Mouse (Mus musculus): ENCODE results near the gene Galntl6. TPM values are rescaled to one million over a fixed set of nuclear protein-coding genes. Genes with fewer than 3 reads are reported as not detected.

Gene Galntl6
- total RNA-seq, 1 experiment: 0.09 TPM

GRCm38 (mm10) chr8:58084931-58085330, 827.5 kb downstream of the Galntl6 start:
- TF ChIP-seq HCFC1 (IDR thresholded peaks at IDR 0.05; ENCODE audit: borderline replicate concordance, insufficient read depth, low read length) (no peak), ZC3H11A (IDR thresholded peaks at IDR 0.05; ENCODE audit: borderline replicate concordance, low read depth, low read length) (no peak), CHD2 (IDR thresholded peaks at IDR 0.05; ENCODE audit: low read depth, low read length) (no peak), ZNF384 (IDR thresholded peaks at IDR 0.05; ENCODE audit: low read depth, low read length) (no peak), MAFK (IDR thresholded peaks at IDR 0.05; ENCODE audit: insufficient read depth, low read depth, low read length) (no peak)
- Histone ChIP-seq H3K36me3 (ENCODE audit: control insufficient read depth, insufficient read depth, low read length, poor library complexity, severe bottlenecking) (no peaks in the 10 kb centered on the region), H3K4me1 (ENCODE audit: control insufficient read depth in 2 of 2, insufficient read depth in 2 of 2, low read length in 2 of 2, poor library complexity in 1 of 2) (no peaks in the 10 kb centered on the region), H3K27ac (ENCODE audit: insufficient read depth, low read depth, low read length, poor library complexity, severe bottlenecking) (no peak overlapping the region), H3K9me3 (ENCODE audit: control insufficient read depth, insufficient read depth, low read depth, low read length) (no peaks in the 10 kb centered on the region), H3K4me3 (ENCODE audit: insufficient read depth in 1 of 2, low read depth in 1 of 2, low read length in 2 of 2, poor library complexity in 1 of 2, severe bottlenecking in 1 of 2) (no peak overlapping the region), H3K9ac (ENCODE audit: insufficient read depth, low read depth, low read length, poor library complexity, severe bottlenecking) (no peak overlapping the region)
- in situ Hi-C loops (cut with MboI; ENCODE audit: low sequenced_read_pairs in 2 of 2, unreplicated experiment in 2 of 2): no loop called here
- no peak for DNase-seq (ENCODE audit: low read depth, low spot score)

- in situ Hi-C loops (cut with MboI; ENCODE audit: low sequenced_read_pairs in 2 of 2, unreplicated experiment in 2 of 2): no loop called here
- Histone ChIP-seq H3K9me3 (ENCODE audit: control insufficient read depth, insufficient read depth, low read depth, low read length) (no peaks in the 10 kb centered on the region), H3K4me3 (ENCODE audit: insufficient read depth in 1 of 2, low read depth in 1 of 2, low read length in 2 of 2, poor library complexity in 1 of 2, severe bottlenecking in 1 of 2) (no peak overlapping the region), H3K9ac (ENCODE audit: insufficient read depth, low read depth, low read length, poor library complexity, severe bottlenecking) (no peak overlapping the region), H3K27ac (ENCODE audit: insufficient read depth, low read depth, low read length, poor library complexity, severe bottlenecking) (no peak overlapping the region), H3K4me1 (ENCODE audit: control insufficient read depth in 2 of 2, insufficient read depth in 2 of 2, low read length in 2 of 2, poor library complexity in 1 of 2) (no peaks in the 10 kb centered on the region), H3K36me3 (ENCODE audit: control insufficient read depth, insufficient read depth, low read length, poor library complexity, severe bottlenecking) (no peaks in the 10 kb centered on the region)
- DNase-seq (ENCODE audit: low read depth, low spot score): no peak
- TF ChIP-seq CHD2 (IDR thresholded peaks at IDR 0.05; ENCODE audit: low read depth, low read length): no peak
- no peak for TF ChIP-seq ZNF384 (IDR thresholded peaks at IDR 0.05; ENCODE audit: low read depth, low read length)
- TF ChIP-seq HCFC1 (IDR thresholded peaks at IDR 0.05; ENCODE audit: borderline replicate concordance, insufficient read depth, low read length): no peak
- no peak for TF ChIP-seq ZC3H11A (IDR thresholded peaks at IDR 0.05; ENCODE audit: borderline replicate concordance, low read depth, low read length)
- no peak for TF ChIP-seq MAFK (IDR thresholded peaks at IDR 0.05; ENCODE audit: insufficient read depth, low read depth, low read length)
Measured at GRCm38 (mm10) chr8:58081715-58082114, 830.7 kb downstream of the Galntl6 start.

DNA sequence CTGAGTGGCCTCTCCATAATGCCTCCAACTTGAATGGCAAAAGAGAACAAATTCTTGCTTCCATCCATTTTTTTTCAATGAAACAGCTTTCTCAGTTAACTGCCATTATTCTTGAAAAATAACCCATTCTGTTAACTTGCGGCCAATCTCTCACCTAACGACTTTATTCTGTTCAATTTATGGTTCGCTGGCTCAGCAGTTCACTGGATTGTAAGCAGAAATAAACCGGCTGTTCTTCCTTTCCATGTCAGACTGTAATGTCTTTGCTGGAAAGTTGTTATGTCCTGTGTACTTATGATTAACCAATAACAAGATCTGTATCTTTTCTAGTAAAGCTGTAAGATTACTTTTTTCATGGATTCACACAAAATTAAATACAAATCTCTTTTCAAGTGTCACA, 837.8 kb downstream of the Galntl6 start:
- Histone ChIP-seq H3K36me3 (ENCODE audit: control insufficient read depth, insufficient read depth, low read length, poor library complexity, severe bottlenecking) (no peaks in the 10 kb centered on the region), H3K4me1 (ENCODE audit: control insufficient read depth in 2 of 2, insufficient read depth in 2 of 2, low read length in 2 of 2, poor library complexity in 1 of 2) (no peaks in the 10 kb centered on the region), H3K27ac (ENCODE audit: insufficient read depth, low read depth, low read length, poor library complexity, severe bottlenecking) (no peak overlapping the region), H3K4me3 (ENCODE audit: insufficient read depth in 1 of 2, low read depth in 1 of 2, low read length in 2 of 2, poor library complexity in 1 of 2, severe bottlenecking in 1 of 2) (no peak overlapping the region), H3K9me3 (ENCODE audit: control insufficient read depth, insufficient read depth, low read depth, low read length) (no peaks in the 10 kb centered on the region), H3K9ac (ENCODE audit: insufficient read depth, low read depth, low read length, poor library complexity, severe bottlenecking) (no peak overlapping the region)
- in situ Hi-C loops (cut with MboI; ENCODE audit: low sequenced_read_pairs in 2 of 2, unreplicated experiment in 2 of 2): no loop called here
- no peak for DNase-seq (ENCODE audit: low read depth, low spot score)
- no peak for TF ChIP-seq HCFC1 (IDR thresholded peaks at IDR 0.05; ENCODE audit: borderline replicate concordance, insufficient read depth, low read length)

- DNase-seq (ENCODE audit: low read depth, low spot score): no peak
- Histone ChIP-seq H3K9me3 (ENCODE audit: control insufficient read depth, insufficient read depth, low read depth, low read length) (no peaks in the 10 kb centered on the region), H3K36me3 (ENCODE audit: control insufficient read depth, insufficient read depth, low read length, poor library complexity, severe bottlenecking) (no peaks in the 10 kb centered on the region), H3K4me1 (ENCODE audit: control insufficient read depth in 2 of 2, insufficient read depth in 2 of 2, low read length in 2 of 2, poor library complexity in 1 of 2) (no peaks in the 10 kb centered on the region), H3K9ac (ENCODE audit: insufficient read depth, low read depth, low read length, poor library complexity, severe bottlenecking) (no peak overlapping the region), H3K4me3 (ENCODE audit: insufficient read depth in 1 of 2, low read depth in 1 of 2, low read length in 2 of 2, poor library complexity in 1 of 2, severe bottlenecking in 1 of 2) (no peak overlapping the region), H3K27ac (ENCODE audit: insufficient read depth, low read depth, low read length, poor library complexity, severe bottlenecking) (no peak overlapping the region)
- TF ChIP-seq ZC3H11A (IDR thresholded peaks at IDR 0.05; ENCODE audit: borderline replicate concordance, low read depth, low read length): no peak
- TF ChIP-seq CHD2 (IDR thresholded peaks at IDR 0.05; ENCODE audit: low read depth, low read length): no peak
- no peak for TF ChIP-seq MAFK (IDR thresholded peaks at IDR 0.05; ENCODE audit: insufficient read depth, low read depth, low read length)
- TF ChIP-seq ZNF384 (IDR thresholded peaks at IDR 0.05; ENCODE audit: low read depth, low read length): no peak
- no peak for TF ChIP-seq HCFC1 (IDR thresholded peaks at IDR 0.05; ENCODE audit: borderline replicate concordance, insufficient read depth, low read length)
- in situ Hi-C loops (cut with MboI; ENCODE audit: low sequenced_read_pairs in 2 of 2, unreplicated experiment in 2 of 2): no loop called here
Measured at GRCm38 (mm10) chr8:58073733-58074132, 838.7 kb downstream of the Galntl6 start.

GRCm38 (mm10) chr8:58032271-58032670, 880.2 kb downstream of the Galntl6 start:
- no peak for TF ChIP-seq ZC3H11A (IDR thresholded peaks at IDR 0.05; ENCODE audit: borderline replicate concordance, low read depth, low read length)
- TF ChIP-seq MAFK (IDR thresholded peaks at IDR 0.05; ENCODE audit: insufficient read depth, low read depth, low read length): no peak
- no peak for TF ChIP-seq HCFC1 (IDR thresholded peaks at IDR 0.05; ENCODE audit: borderline replicate concordance, insufficient read depth, low read length)
- no peak for TF ChIP-seq CHD2 (IDR thresholded peaks at IDR 0.05; ENCODE audit: low read depth, low read length)
- TF ChIP-seq ZNF384 (IDR thresholded peaks at IDR 0.05; ENCODE audit: low read depth, low read length): no peak
- H3K9me3 ChIP-seq (ENCODE audit: control insufficient read depth, insufficient read depth, low read depth, low read length): no peaks in the 10 kb centered on the region
- no peak overlapping the region for H3K27ac ChIP-seq (ENCODE audit: insufficient read depth, low read depth, low read length, poor library complexity, severe bottlenecking)
- in situ Hi-C loops (cut with MboI; ENCODE audit: low sequenced_read_pairs in 2 of 2, unreplicated experiment in 2 of 2): no loop called here
- H3K36me3 ChIP-seq (ENCODE audit: control insufficient read depth, insufficient read depth, low read length, poor library complexity, severe bottlenecking): no peaks in the 10 kb centered on the region
- H3K4me1 ChIP-seq (ENCODE audit: control insufficient read depth in 2 of 2, insufficient read depth in 2 of 2, low read length in 2 of 2, poor library complexity in 1 of 2): no peaks in the 10 kb centered on the region
- no peak overlapping the region for H3K9ac ChIP-seq (ENCODE audit: insufficient read depth, low read depth, low read length, poor library complexity, severe bottlenecking)
- H3K4me3 ChIP-seq (ENCODE audit: insufficient read depth in 1 of 2, low read depth in 1 of 2, low read length in 2 of 2, poor library complexity in 1 of 2, severe bottlenecking in 1 of 2): no peak overlapping the region
- DNase-seq (ENCODE audit: low read depth, low spot score): no peak

Measured in ES-E14 (cell line).